Mouse (Mus musculus): ENCODE data around the gene Dnajc11.

Gene Dnajc11

GRCm38 (mm10) chr4:152009076-152010051 is 75.9 kb downstream of the Dnajc11 start:
- DNase-seq (ENCODE audit: low read depth): peak; percentile 69

GRCm38 (mm10) chr4:152010091-152010706 is 76.7 kb downstream of the Dnajc11 start:
- DNase-seq (ENCODE audit: low read depth): peak; percentile 86

- no peak for DNase-seq (ENCODE audit: low read depth)
These were observed 77.2 kb downstream of the Dnajc11 start for GRCm38 (mm10) chr4:152010707-152011134.

GRCm38 (mm10) chr4:152011171-152011760 is 77.8 kb downstream of the Dnajc11 start:
- DNase-seq (ENCODE audit: low read depth): no peak

GRCm38 (mm10) chr4:152012109-152012508 is 78.6 kb downstream of the Dnajc11 start:
- DNase-seq (ENCODE audit: low read depth): no peak

- DNase-seq (ENCODE audit: low read depth): no peak
These were observed 79.7 kb downstream of the Dnajc11 start for GRCm38 (mm10) chr4:152013036-152013813.

- DNase-seq (ENCODE audit: low read depth): no peak
These were observed 85.6 kb downstream of the Dnajc11 start for GRCm38 (mm10) chr4:152019073-152019472.

- no peak for DNase-seq (ENCODE audit: low read depth)
These were observed 86.5 kb downstream of the Dnajc11 start for GRCm38 (mm10) chr4:152020024-152020423.

- DNase-seq (ENCODE audit: low read depth): no peak
These were observed 88.1 kb downstream of the Dnajc11 start for GRCm38 (mm10) chr4:152021568-152022097.

- DNase-seq (ENCODE audit: low read depth): no peak
These were observed 89.0 kb downstream of the Dnajc11 start for GRCm38 (mm10) chr4:152022506-152022905.

- DNase-seq (ENCODE audit: low read depth): no peak
These were observed 91.0 kb downstream of the Dnajc11 start for GRCm38 (mm10) chr4:152024525-152024924.

- DNase-seq (ENCODE audit: low read depth): peak; percentile 28
These were observed 93.4 kb downstream of the Dnajc11 start for GRCm38 (mm10) chr4:152026751-152027508.

GRCm38 (mm10) chr4:152027524-152027923 is 94.0 kb downstream of the Dnajc11 start, which contains the start of gene Zbtb48:
Zbtb48 (minus strand) TSS chr4:152027671.
- peak; percentile 96 for DNase-seq (ENCODE audit: low read depth)

- no peak for DNase-seq (ENCODE audit: low read depth)
These were observed 95.0 kb downstream of the Dnajc11 start for GRCm38 (mm10) chr4:152028456-152028855.

- peak; percentile 41 for DNase-seq (ENCODE audit: low read depth)
These were observed 95.6 kb downstream of the Dnajc11 start for GRCm38 (mm10) chr4:152029087-152029486.

GRCm38 (mm10) chr4:152029997-152030396 is 96.5 kb downstream of the Dnajc11 start:
- DNase-seq (ENCODE audit: low read depth): peak; percentile 44

All from NIH3T3 (cell line).